Comparison of ENCODE assay signal across 8 mouse cellular contexts in genomic region chr17:70755669-70756263, GRCm38 (mm10).
A peak's percentile ranks its signal among the peaks of the same experiment; 100 is the strongest.
DNase-seq lines count a peak whose midpoint lies in the region; ATAC-seq lines count a peak whose summit lies in the region.

No protein-coding gene starts in this region.

- H3K4me3 ChIP-seq in megakaryocyte, embryonic 14.5 days (replicated peaks): peak overlapping the region; percentile 71
- H3K4me3 ChIP-seq in forebrain, embryonic 15.5 days: peak overlapping the region; percentile 31
- H3K4me3 ChIP-seq in kidney, embryonic 15.5 days (replicated peaks): peak overlapping the region; percentile 46
- H3K4me3 ChIP-seq in midbrain, embryonic 11.5 days (ENCODE audit: low read depth, low read length): peak overlapping the region; percentile 20; the same call in 1 of the 2 replicates

- H3K27me3 ChIP-seq in megakaryocyte, embryonic 14.5 days (replicated peaks): peaks cover 68% of the 10 kb centered on the region
- no peaks in the 10 kb centered on the region for H3K27me3 ChIP-seq in forebrain, embryonic 15.5 days
- H3K27me3 ChIP-seq in kidney, embryonic 15.5 days: no peaks in the 10 kb centered on the region
- peaks cover 5% of the 10 kb centered on the region; the same call in 1 of the 2 replicates for H3K27me3 ChIP-seq in midbrain, embryonic 11.5 days (ENCODE audit: control insufficient read depth, insufficient read depth, low read length)

- WGBS in forebrain, embryonic 15.5 days: 4% methylated on average over 13 of the region's 14 CpGs
- 3% methylated on average over 14 of the region's 14 CpGs for WGBS in kidney, embryonic 15.5 days
- 9% methylated on average over 13 of the region's 14 CpGs for WGBS in midbrain, embryonic 11.5 days

- DNase-seq in midbrain, embryonic 11.5 days (ENCODE audit: low spot score, missing footprints): no peak
- no peak for DNase-seq in left cerebral cortex, adult 11 months (ENCODE audit: low spot score)
- no peak for DNase-seq in cerebellum, adult 11-12 months
- no peak for DNase-seq in cerebellum, postnatal 14 days

- no peak for ATAC-seq in megakaryocyte, adult 5-6 weeks (ENCODE audit: poor library complexity, severe bottlenecking)
- peak; percentile 25 for ATAC-seq in forebrain, embryonic 15.5 days (replicated peaks)
- no peak for ATAC-seq in kidney, embryonic 15.5 days (replicated peaks; ENCODE audit: low FRiP score)
- ATAC-seq in midbrain, embryonic 11.5 days (ENCODE audit: low FRiP score): peak; percentile 71

- H3K36me3 ChIP-seq in megakaryocyte, embryonic 14.5 days (replicated peaks; ENCODE audit: low read length): no peaks in the 10 kb centered on the region
- no peaks in the 10 kb centered on the region for H3K36me3 ChIP-seq in forebrain, embryonic 15.5 days
- H3K36me3 ChIP-seq in kidney, embryonic 15.5 days: no peaks in the 10 kb centered on the region
- no peaks in the 10 kb centered on the region for H3K36me3 ChIP-seq in midbrain, embryonic 11.5 days (ENCODE audit: control insufficient read depth, insufficient read depth, low read length)

- peak overlapping the region; percentile 50 for H3K4me2 ChIP-seq in forebrain, embryonic 15.5 days (replicated peaks)
- peak overlapping the region; percentile 89 for H3K4me2 ChIP-seq in kidney, embryonic 15.5 days
- peak overlapping the region; percentile 64 for H3K4me2 ChIP-seq in midbrain, embryonic 11.5 days

- H3K27ac ChIP-seq in forebrain, embryonic 15.5 days (replicated peaks): no peak overlapping the region
- H3K27ac ChIP-seq in kidney, embryonic 15.5 days: peak overlapping the region; percentile 95
- H3K27ac ChIP-seq in midbrain, embryonic 11.5 days (ENCODE audit: low read depth, low read length): peak overlapping the region; percentile 72; the same call in 1 of the 2 replicates

- H3K9ac ChIP-seq in forebrain, embryonic 15.5 days (replicated peaks): no peak overlapping the region
- peak overlapping the region; percentile 46 for H3K9ac ChIP-seq in kidney, embryonic 15.5 days
- peak overlapping the region; percentile 44 for H3K9ac ChIP-seq in midbrain, embryonic 11.5 days (ENCODE audit: low read length)

- no peaks in the 10 kb centered on the region for H3K9me3 ChIP-seq in megakaryocyte, embryonic 14.5 days
- H3K9me3 ChIP-seq in forebrain, embryonic 15.5 days: no peaks in the 10 kb centered on the region
- no peaks in the 10 kb centered on the region for H3K9me3 ChIP-seq in kidney, embryonic 15.5 days (replicated peaks)
- H3K9me3 ChIP-seq in midbrain, embryonic 11.5 days (ENCODE audit: control insufficient read depth, low read length): no peaks in the 10 kb centered on the region

- peaks cover 16% of the 10 kb centered on the region for H3K4me1 ChIP-seq in megakaryocyte, embryonic 14.5 days
- peaks cover 18% of the 10 kb centered on the region for H3K4me1 ChIP-seq in forebrain, embryonic 15.5 days
- H3K4me1 ChIP-seq in kidney, embryonic 15.5 days: peaks cover 52% of the 10 kb centered on the region
- peaks cover 12% of the 10 kb centered on the region for H3K4me1 ChIP-seq in midbrain, embryonic 11.5 days (ENCODE audit: control insufficient read depth, insufficient read depth, low read length)

Comparison
In these comparisons a context has a peak if more than half of its experiments do, and no peak if none do; other contexts are left out.
1. H3K4me3 ChIP-seq: peak in every context shown above with its lines; median percentile 71 in megakaryocyte, embryonic 14.5 days; 46 in kidney, embryonic 15.5 days; 31 in forebrain, embryonic 15.5 days; 20 in midbrain, embryonic 11.5 days.
2. ATAC-seq: peak in forebrain, embryonic 15.5 days (single experiment) and midbrain, embryonic 11.5 days (single experiment); none in megakaryocyte, adult 5-6 weeks (single experiment) and kidney, embryonic 15.5 days (single experiment).
3. Peak in every context shown above with its lines, with median percentiles within 50 percentile points of each other: H3K4me2 ChIP-seq.